Mouse (Mus musculus) hematopoietic stem cell, adult 5-6 weeks (primary cell): ENCODE measurements around the gene Rpl10a. TPM values are rescaled to one million over a fixed set of nuclear protein-coding genes. Genes with fewer than 3 reads are reported as not detected.
"Not testable (repeated sequence)": the region's sequence is repeated elsewhere in the genome, so short reads cannot be mapped to it uniquely, and the experiment has no call there.

ENCODE experiments used
- ATAC-seq, 2 experiments: fragments of 125-278 bp in 1 of 2; replicated peaks in 1 of 2; 2 replicates each; pipeline ENCODE4 v1.8.0; 2016 to 2017; ENCODE audit warnings: inconsistent platforms in 2 of 2, mild to moderate bottlenecking in 2 of 2, moderate number of reproducible peaks in 2 of 2, low read depth in 1 of 2, moderate TSS enrichment in 1 of 2; ENCODE audit not compliant: low FRiP score in 2 of 2, poor library complexity in 2 of 2, severe bottlenecking in 2 of 2, insufficient read depth in 1 of 2, low TSS enrichment in 1 of 2
- total RNA-seq: library from RNA; stranded (forward); fragments of 172-1452, 232-1000 nt; gene quantifications from 2 replicates; pipeline ENCODE4 v1.2.3, GENCODE M21; 2017

Gene Rpl10a
- total RNA-seq, 1 experiment from 2014 or later: 828 TPM

DNA sequence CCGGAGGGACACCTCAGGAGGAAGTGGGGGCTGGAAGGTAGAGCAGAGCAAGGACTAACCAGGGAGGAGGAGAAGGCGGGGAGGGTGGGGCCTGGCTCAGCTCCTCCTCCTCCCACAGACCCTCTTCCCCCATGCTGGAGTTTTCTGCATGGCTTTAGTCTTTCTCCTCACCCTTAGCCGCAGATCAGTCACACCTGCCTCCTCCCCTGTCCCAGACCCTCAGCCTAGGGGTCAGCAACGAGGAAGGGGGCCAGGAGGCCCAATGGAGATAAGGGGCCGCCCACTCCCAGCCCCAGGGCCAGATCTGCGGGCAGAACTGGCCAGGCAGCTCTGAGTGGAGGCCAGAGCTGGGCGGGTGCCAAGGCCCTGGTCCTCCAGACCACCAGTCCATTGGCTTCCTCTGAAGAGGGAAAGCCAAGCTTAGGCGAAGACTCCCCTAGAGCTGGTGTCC, 17.0 kb downstream of the Rpl10a start:
- ATAC-seq: no peak

DNA sequence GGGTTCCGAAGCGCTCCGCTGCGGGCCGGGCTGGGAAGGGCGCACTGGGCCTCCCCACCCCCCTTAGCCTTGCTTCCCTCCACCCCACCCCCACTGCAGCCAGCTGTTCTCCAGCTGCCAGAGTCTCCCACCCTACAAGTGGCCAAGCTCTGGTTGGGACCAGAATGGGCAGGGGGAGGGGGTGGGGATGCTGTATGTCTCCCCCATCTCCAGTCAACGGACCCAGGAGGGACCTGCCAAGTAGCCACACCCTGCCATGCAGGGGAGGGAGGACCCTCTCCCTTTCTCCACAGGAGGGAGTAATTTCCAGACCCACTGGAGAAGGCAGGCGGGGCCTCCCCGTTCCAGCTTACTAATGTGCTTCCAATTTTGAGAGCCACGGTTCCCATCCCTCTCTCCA, 17.6 kb downstream of the Rpl10a start:
- no peak for ATAC-seq

DNA sequence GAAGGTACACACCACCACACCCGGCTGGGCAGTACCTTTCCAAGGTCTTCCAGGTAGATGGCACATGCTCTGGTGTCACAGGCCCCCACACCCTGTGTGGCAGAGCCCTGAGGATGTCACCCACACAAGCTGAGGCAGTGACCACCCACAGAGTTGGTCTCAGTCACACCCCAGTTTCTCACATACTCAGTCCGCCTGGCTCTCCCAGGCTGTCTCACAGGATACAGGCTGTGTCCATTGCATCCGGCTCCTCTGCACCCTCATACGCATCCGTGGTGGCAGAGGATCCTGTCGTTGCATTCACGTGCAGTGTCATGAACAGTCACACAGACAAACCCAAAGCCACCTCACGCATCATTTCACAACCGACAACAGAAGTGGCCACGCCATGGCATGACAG, 19.1 kb downstream of the Rpl10a start:
- no peak for ATAC-seq

DNA sequence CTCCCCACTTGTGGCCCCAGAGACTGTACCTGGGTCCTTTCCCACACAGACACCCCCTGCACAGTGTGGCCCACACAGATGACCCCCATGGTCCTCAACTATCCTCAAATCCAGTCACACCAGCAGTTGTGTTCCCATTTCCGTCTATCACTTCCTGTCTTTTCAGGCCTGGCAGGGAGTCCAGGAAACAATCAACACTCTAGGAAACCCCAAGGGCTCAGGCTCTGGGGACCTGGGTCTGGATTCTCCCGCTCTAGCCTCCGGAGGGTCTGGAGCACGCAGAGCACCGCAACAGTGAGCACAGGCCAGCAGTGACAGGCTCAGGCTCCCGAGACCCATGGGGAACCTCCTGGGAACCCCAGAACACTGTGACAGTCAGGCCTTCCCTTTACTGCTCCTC, 19.9 kb downstream of the Rpl10a start:
- ATAC-seq: no peak

DNA sequence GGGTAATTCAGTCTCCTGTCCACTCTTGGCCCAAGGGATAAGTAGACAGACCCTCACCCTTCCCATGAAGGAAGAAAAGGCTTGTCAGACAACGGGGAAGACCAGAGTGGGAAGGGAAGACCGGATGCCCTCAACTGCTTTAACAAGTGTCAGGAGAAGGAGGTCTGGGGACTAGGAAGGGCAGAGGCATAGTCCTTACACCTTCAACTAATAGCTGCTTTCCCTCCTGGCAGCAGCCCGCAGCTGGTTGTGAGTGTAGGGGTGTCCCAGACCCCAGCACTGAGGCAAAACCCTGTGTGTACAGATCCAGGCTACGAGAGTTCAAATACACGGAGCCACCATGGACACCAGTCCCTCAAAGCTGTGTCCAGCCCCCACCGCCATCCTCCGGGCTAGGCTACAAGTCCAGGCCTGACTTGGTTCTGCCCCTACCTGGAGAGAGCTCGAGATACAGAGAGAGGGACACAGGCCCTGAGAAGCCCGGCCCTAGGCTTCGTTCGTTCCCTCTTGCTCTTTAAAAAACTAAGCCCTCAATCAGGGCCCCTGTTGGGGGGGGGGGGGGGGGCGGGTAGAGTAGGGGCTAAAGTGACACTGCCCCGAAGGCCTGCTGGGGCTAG, 21.1 kb downstream of the Rpl10a start:
- ATAC-seq: no peak

DNA sequence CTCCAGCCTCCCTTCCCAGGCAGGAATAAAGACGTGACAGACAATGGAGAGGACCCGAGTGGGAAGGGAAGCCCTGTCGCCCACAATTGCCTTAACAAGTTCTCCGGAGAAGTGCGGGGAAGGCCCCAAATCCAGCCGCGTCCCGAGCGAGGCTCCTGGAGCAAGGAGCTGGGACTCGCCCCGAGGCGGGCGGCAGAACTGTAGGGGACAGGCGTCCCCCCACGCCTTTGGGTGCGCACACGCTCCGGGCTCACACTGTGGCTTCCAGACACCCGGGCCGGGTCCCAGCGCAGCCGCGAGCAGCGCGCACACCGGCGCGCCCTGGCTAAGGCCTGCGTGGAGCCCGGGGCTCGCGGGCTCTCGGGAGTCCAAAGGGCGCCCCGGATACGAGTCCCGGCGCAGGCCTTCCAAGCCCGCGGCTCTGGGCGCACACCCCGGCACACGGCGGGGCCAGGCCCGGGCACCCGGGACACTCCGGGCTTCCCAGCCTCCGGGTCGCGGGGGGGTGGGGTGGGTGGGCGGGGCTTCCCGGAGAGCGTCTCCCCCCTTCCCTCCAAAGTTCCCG, 21.7 kb downstream of the Rpl10a start:
- no peak for ATAC-seq

DNA sequence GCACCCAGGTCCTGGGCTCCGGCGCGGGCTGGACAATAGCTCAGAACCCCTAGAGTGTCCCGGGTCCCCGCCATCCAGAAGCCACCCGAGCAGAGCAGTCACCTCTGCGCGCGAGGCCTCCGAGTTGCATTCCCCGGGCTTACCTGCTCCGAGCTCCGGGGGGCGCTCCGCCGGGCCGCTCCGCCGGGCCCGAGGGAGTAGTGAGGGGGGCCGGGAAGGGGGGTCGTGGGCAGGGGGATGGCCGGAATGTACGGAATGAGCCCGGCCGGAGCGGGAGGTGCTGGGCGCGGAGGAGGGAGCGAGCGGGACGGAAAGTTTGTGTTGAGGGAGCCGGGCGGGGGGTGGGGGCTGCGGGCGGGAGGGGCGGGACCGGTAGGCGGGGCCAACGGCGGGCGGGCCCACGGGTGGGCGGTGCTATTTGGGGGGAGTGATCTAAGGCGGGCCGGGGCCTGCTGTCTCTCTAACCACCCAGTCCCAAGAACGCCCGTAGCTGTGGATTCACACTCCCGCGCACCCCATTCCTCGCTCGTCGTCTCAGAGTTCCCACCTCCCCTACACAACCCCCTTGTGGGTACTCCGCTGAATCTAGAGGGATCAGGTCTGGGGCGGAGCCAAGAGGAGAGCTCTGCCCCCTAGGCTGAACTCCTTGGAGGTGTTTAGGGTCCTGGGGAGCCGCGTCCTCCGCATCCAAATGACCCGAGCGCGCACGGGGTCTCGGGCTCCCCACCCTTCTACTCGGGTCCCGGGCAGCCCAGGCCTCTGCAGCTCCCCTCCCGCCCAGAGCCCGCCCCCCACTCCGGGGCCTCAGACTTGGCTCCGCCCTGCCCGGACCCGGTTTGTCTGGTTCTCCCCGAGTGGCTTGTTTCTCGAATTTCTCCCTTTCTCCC, 22.4 kb downstream of the Rpl10a start, which contains the start of gene Tead3:
TSS of gene Tead3 (minus strand) at position 352 of the 887 bp plus-strand sequence.
- peak; percentile 43 to 51 for ATAC-seq

DNA sequence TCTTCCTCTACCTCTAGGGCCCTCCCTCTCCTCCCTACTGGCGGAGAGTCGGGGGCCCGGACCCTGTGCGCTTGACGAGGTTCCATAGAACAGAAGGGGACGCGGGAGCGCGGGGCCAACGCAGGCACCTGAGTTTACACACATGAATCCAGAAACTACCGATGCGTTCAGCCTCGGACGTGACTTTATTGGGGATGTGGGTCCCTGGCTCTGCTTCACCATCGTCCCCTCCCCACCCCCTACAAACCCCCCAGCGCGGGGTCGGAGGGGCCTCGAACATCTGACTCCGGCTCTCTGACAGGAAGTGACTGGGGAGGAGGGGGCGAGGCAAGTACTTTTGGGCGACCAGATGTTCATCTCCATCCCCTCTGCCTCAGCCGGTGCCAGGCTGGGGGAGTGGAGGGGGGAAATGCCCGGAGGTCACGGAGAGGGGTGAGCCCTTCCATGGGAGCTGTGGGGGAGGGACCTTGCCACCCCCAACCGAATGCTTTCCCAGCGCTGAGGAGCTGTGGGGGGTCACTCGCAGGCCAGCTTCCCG, 23.2 kb downstream of the Rpl10a start:
- ATAC-seq: no peak

DNA sequence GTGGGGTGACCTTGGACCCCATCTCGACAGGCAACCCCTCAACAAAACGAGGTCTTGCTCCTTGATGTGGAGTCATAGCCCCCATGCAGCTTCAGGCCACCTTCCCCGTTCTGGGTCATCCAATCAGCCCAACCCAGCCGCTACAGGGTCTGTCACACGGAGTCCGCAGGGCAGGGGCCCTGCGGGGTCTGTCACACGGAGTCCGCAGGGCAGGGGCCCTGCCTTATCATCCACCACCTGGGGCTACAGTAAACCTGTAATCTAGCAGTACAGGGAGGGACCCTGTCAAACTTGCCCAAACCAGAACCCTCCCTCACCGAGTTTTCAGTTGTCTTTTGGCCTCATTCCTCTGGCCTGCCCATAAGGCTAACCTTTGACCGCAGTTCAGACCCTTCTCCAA, 23.7 kb downstream of the Rpl10a start:
- no peak for ATAC-seq

DNA sequence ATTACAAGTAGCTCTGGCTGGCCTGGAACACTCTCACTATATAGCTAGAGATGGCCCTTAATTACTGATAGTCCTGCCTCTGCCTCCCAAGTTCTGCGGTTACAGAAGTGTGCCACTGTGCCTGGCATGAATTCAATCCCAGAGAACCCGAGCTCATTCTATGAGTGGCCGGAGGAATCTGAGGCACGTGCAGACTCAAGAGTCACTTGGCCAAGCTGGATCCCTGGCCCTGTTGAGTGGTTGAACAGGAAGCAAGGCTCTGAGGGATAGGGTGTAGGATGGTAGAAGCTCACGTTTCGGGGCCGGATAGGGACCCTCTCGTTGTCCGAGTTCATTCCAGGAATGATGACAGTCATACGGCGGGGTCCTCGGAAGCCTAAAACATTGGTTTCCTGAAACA, 27.6 kb downstream of the Rpl10a start:
- ATAC-seq: no peak

DNA sequence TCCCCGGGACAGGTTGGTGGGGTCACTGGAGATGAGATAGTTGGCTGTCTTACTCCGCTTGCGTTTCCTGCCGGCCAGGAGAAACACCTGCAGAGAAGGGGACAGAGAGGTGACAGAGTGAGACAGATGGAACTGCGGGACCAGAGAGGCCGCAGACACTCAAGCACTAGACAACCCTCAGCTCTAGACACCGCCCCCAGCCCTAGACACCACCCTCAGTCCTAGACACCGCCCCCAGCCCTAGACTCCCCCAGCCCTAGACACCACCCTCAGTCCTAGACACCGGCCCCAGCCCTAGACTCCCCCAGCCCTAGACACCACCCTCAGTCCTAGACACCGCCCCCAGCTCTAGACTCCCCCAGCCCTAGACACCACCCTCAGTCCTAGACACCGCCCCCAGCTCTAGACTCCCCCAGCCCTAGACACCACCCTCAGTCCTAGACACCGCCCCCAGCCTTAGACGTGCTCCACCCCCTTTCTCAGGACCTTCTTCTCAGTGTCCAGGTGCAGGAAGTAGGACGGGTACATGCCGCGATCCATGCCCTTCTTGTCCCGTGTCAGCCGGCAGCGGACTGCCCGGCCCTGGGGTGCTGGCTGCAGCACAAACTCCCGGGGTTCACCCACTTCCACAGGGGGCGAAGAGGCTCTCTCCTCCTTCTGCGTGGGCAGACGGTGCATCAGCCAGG, 30.4 kb downstream of the Rpl10a start:
- not testable (repeated sequence) for ATAC-seq

DNA sequence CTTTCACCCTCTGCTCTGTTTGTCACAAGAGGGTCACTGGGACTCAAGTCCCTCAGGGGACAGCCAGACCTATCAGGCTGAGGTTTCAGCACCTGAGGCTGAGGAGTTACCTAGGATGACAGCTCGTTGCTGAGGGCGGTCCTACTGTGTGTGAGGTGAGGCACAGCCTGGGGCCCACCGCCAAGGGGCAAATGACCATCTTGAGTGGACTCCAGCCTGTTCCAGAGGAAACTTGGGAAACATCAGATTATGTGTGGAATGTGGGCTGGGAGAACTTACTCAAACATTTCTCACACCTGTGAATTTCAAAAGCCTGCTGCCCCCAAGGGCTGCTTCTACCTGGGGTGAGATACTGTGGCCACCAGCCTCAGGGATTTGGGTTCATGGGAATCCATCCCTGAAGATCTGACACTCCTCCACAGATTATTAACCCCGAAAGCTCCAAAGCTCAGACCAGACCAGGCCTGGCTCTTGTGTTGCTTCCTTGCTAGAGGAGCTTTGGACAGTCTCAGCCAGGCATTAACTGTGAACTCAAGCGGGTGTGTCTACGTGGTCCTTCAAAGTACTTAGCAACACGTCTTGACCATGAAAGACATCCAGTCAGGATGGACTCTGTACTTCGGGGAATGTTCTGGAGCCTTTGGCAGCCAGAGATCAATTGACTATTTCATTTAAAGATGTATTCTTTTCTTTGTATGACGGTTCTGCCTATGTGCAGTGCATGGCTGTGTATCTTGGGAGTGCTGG, 32.4 kb downstream of the Rpl10a start:
- no peak for ATAC-seq

DNA sequence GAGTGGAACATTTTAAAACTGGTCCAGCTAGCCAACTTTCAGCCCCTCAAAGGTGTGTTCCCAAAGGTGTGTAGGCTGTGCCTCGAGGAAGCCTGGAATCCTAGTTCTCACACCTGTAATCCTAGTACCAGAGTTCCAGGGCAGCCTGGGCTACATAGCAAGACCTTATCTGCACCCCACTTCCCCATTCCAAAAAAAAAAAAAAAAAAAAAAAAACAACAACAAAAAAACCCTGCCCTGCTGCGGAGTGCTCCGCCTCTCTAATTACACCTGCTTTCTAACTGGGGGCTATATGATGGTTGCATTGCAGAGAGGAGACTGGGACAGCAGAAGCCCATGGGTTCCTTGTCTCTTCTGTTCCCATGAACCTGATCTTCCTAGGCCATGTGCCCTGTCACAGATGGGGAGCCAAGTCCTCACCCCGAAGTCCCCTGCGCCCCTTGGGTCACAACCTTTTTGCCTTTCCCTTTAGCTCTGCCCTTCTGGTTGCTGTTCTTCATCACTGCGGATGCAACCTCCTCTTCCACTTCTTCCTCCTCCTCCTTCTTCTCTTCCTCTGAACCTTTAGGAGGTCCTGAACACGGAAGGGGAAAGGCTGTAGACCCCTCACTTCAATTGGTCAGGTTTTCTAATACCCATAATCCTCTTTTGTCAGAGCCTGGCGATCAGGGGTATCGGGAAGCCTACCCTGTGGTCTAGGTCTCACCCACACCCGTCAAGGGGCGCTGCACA, 33.8 kb downstream of the Rpl10a start:
- no peak for ATAC-seq

DNA sequence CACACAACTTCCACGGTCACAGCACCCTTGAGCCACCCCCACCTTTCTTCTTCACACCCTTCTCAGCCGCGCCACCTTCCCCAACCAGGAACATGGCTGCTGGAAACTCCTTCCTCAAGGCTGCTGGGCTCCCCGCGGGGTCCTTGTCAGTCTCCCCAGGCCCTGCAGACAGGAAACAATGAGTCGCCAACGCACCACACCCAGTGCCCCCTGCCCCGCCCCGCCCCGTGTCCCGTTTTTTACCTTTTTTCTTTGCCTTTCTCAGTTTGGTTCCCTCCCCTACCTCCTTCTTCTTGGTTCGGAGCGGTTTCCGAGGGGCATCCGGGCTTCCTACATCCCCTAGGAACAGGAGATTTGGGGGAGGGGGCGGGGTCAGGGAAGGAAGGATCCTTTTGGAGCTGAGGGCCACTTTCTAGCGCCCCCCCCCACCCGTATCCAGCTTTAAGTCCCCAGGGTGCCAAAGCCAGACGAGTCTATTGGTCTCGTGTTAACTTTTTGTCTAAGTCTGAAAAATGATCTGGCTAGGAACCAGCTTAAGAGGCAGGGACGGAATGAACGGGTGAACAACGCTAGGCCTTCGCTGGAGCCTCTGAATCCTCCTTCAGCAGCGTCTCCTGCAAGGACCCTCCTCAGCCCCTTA, 34.5 kb downstream of the Rpl10a start:
- ATAC-seq: peak; percentile 24 to 25; a peak in 1 of 4 replicates

DNA sequence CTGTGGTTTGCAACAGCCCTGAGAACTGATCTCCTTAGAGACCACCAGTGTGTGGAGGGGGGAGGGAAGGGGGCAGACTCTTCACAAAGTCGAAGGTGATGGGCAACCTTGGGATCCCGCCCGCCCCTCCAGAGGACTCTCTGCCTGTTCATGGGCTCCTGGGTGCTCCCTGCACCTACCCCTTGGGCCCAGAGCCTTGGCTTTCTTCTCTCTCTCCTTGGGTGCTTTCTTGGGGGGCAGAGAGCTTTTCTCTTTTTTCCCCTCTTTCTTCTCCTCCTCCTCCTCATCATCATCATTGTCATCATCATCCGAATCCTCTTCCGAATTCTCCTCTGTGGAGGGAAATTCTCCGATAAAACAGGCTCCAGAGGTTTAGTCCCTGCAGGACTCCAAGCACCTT, 35.2 kb downstream of the Rpl10a start:
- no peak for ATAC-seq

DNA sequence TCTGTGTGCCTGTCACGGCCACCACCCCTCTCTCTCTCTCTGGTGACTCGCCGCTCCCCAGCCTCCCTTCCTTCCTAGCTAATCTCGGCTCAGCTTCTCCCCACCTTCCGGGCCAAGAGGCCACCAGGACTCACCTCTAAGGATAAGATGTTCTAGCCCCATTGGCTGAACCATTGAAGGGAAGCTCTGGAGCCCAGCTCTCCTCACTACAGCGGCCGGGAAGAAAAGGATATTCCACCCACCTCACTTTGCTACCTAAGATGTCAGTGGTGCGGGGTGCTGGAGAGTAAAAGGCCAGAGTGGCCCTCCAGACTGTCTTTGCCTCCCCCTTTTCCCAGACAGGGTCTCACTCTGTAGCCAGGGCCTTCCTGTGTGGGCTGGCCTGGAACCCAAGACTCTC, 36.9 kb downstream of the Rpl10a start, which contains the start of gene Tulp1:
TSS of gene Tulp1 (minus strand) at position 101 of the 400 bp plus-strand sequence.
- ATAC-seq: no peak
